Mouse (Mus musculus) brown adipose tissue, adult 24 weeks (tissue): ENCODE results near the gene Gigyf1. TPM values are rescaled to one million over a fixed set of nuclear protein-coding genes. Genes with fewer than 3 reads are reported as not detected.

Experiments
- H3K27ac ChIP-seq: fragments of 200-500 bp; replicated peaks from 2 replicates; pipeline ENCODE4 v1.5.1; 2012; ENCODE audit warnings: low read depth, mild to moderate bottlenecking, low read length
- H3K4me1 ChIP-seq: fragments of 200-500 bp; 2 replicates; pipeline ENCODE4 v1.6.1; 2012; ENCODE audit warnings: low read length, mixed read lengths; ENCODE audit not compliant: control insufficient read depth, insufficient read depth, insufficient read length
- H3K4me3 ChIP-seq: fragments of 200-500 bp; 2 replicates; pipeline ENCODE4 v1.5.1; 2012; ENCODE audit warnings: low read depth, mild to moderate bottlenecking, low read length, moderate library complexity; ENCODE audit not compliant: insufficient read depth
- polyA plus RNA-seq: library from polyadenylated mRNA; stranded (reverse); fragments of >200 nt; gene quantifications from 2 replicates; pipeline ENCODE4 v1.2.4, GENCODE M21; 2012; ENCODE audit not compliant: missing spikeins, insufficient read depth, insufficient read length

The Gigyf1 gene
- 8.6 and 11.2 TPM in 2 replicates for polyA plus RNA-seq

- no peak within 1 kb of the TSS for H3K4me3 ChIP-seq
- H3K4me1 ChIP-seq, result no peaks in the 10 kb centered on the region; the same call in 1 of the 2 replicates
- H3K27ac ChIP-seq, result no peak within 1 kb of the TSS
These were observed at the start of gene Gigyf1 for GRCm38 (mm10) chr5:137518436-137518835. Gene Gigyf1, plus strand, starts transcription at chr5:137518548.

- Histone ChIP-seq H3K4me3 (no peak overlapping the region), H3K27ac (no peak overlapping the region), H3K4me1 (no peaks in the 10 kb centered on the region)
These were observed 46.0 kb upstream of the Gigyf1 start for GRCm38 (mm10) chr5:137472252-137472904.

GRCm38 (mm10) chr5:137474351-137474750 lies 44.0 kb upstream of the Gigyf1 start:
- Histone ChIP-seq H3K4me1 (no peaks in the 10 kb centered on the region), H3K27ac (no peak overlapping the region), H3K4me3 (no peak overlapping the region)

- H3K4me3 ChIP-seq, result no peak within 1 kb of the TSS
- no peak within 1 kb of the TSS for H3K27ac ChIP-seq
- H3K4me1 ChIP-seq, result no peaks in the 10 kb centered on the region
These were observed 41.4 kb upstream of the Gigyf1 start, which contains the start of gene Zan for GRCm38 (mm10) chr5:137476964-137477363. Gene Zan, minus strand, starts transcription at chr5:137477064.

GRCm38 (mm10) chr5:137481138-137481537 lies 37.2 kb upstream of the Gigyf1 start:
- Histone ChIP-seq H3K4me3 (no peak overlapping the region), H3K27ac (no peak overlapping the region), H3K4me1 (no peaks in the 10 kb centered on the region)

- no peaks in the 10 kb centered on the region for H3K4me1 ChIP-seq
- no peak overlapping the region for H3K4me3 ChIP-seq
- no peak overlapping the region for H3K27ac ChIP-seq
These were observed 36.5 kb upstream of the Gigyf1 start for GRCm38 (mm10) chr5:137481897-137482296.

GRCm38 (mm10) chr5:137485071-137485850 lies 33.1 kb upstream of the Gigyf1 start:
- Histone ChIP-seq H3K27ac (no peak overlapping the region), H3K4me1 (no peaks in the 10 kb centered on the region), H3K4me3 (no peak overlapping the region)

- H3K27ac ChIP-seq, result no peak overlapping the region
- no peak overlapping the region for H3K4me3 ChIP-seq
- no peaks in the 10 kb centered on the region for H3K4me1 ChIP-seq
These were observed 32.5 kb upstream of the Gigyf1 start for GRCm38 (mm10) chr5:137485851-137486155.

- no peak overlapping the region for H3K27ac ChIP-seq
- H3K4me3 ChIP-seq, result no peak overlapping the region
- no peaks in the 10 kb centered on the region for H3K4me1 ChIP-seq
These were observed 30.7 kb upstream of the Gigyf1 start for GRCm38 (mm10) chr5:137487616-137488015.

GRCm38 (mm10) chr5:137491559-137491958 lies 26.8 kb upstream of the Gigyf1 start:
- no peak overlapping the region for H3K27ac ChIP-seq
- no peaks in the 10 kb centered on the region for H3K4me1 ChIP-seq
- H3K4me3 ChIP-seq, result no peak overlapping the region

- H3K4me1 ChIP-seq, result no peaks in the 10 kb centered on the region
- no peak overlapping the region for H3K4me3 ChIP-seq
- H3K27ac ChIP-seq, result no peak overlapping the region
These were observed 24.5 kb upstream of the Gigyf1 start for GRCm38 (mm10) chr5:137493831-137494230.

GRCm38 (mm10) chr5:137500186-137500585 lies 18.2 kb upstream of the Gigyf1 start:
- Histone ChIP-seq H3K4me3 (no peak overlapping the region), H3K27ac (no peak overlapping the region), H3K4me1 (no peaks in the 10 kb centered on the region; the same call in 1 of the 2 replicates)

- Histone ChIP-seq H3K27ac (peak within 1 kb of the TSS; percentile 99), H3K4me1 (no peaks in the 10 kb centered on the region; the same call in 1 of the 2 replicates), H3K4me3 (peak within 1 kb of the TSS; percentile 84)
These were observed 16.4 kb upstream of the Gigyf1 start, which contains the start of gene Pop7 for GRCm38 (mm10) chr5:137501709-137502666. Gene Pop7, minus strand, starts transcription at chr5:137502518.

- Histone ChIP-seq H3K4me3 (peak overlapping the region; percentile 69), H3K4me1 (no peaks in the 10 kb centered on the region; the same call in 1 of the 2 replicates), H3K27ac (peak overlapping the region; percentile 86)
These were observed 15.7 kb upstream of the Gigyf1 start for GRCm38 (mm10) chr5:137502667-137503110.

GRCm38 (mm10) chr5:137504041-137504440 lies 14.3 kb upstream of the Gigyf1 start:
- Histone ChIP-seq H3K4me3 (no peak overlapping the region), H3K27ac (no peak overlapping the region), H3K4me1 (no peaks in the 10 kb centered on the region; the same call in 1 of the 2 replicates)
